Mouse (Mus musculus) liver, embryonic 12.5 days (tissue): ENCODE results near the gene Mars. TPM values are rescaled to one million over a fixed set of nuclear protein-coding genes. Genes with fewer than 3 reads are reported as not detected.

Source experiments
- ATAC-seq: fragments of 200-750 bp; cut with Nextera tagmentation; 2 replicates; pipeline ENCODE4 v1.8.0; 2017; ENCODE audit warnings: moderate number of reproducible peaks, mild to moderate bottlenecking, moderate library complexity
- H3K27ac ChIP-seq: fragments of 300-500 bp; sonication (generic); 2 replicates; pipeline ENCODE4 v1.5.1; 2016; ENCODE audit warnings: mild to moderate bottlenecking
- H3K27me3 ChIP-seq: fragments of 300-500 bp; sonication (generic); replicated peaks from 2 replicates; pipeline ENCODE4 v1.6.1; 2016; ENCODE audit warnings: mild to moderate bottlenecking, moderate library complexity
- H3K36me3 ChIP-seq: fragments of 300-500 bp; sonication (generic); 2 replicates; pipeline ENCODE4 v1.6.1; 2016; ENCODE audit warnings: mild to moderate bottlenecking, moderate library complexity
- H3K4me1 ChIP-seq: fragments of 300-500 bp; sonication (generic); 2 replicates; pipeline ENCODE4 v1.6.1; 2016
- H3K4me2 ChIP-seq: fragments of 300-500 bp; sonication (generic); 2 replicates; pipeline ENCODE4 v1.6.1; 2016; ENCODE audit warnings: mild to moderate bottlenecking, moderate library complexity
- H3K4me3 ChIP-seq: fragments of 300-500 bp; sonication (generic); 2 replicates; pipeline ENCODE4 v1.5.1; 2016; ENCODE audit warnings: mild to moderate bottlenecking, moderate library complexity
- H3K9ac ChIP-seq: fragments of 300-500 bp; sonication (generic); 2 replicates; pipeline ENCODE4 v1.6.1; 2016; ENCODE audit warnings: mild to moderate bottlenecking, moderate library complexity
- H3K9me3 ChIP-seq: fragments of 300-500 bp; sonication (generic); replicated peaks from 2 replicates; pipeline ENCODE4 v1.6.1; 2016; ENCODE audit warnings: mild to moderate bottlenecking, moderate library complexity
- WGBS: fragments of 180-500 bp; shearing (Covaris S2); methylation state at CpG from one replicate; pipeline ENCODE4 v1.1.7; 2016; ENCODE audit not compliant: insufficient replicate concordance; 5-methylcytosine and 5-hydroxymethylcytosine counted together
- polyA plus RNA-seq: library from polyadenylated mRNA; unstranded; fragments of >200 nt; fragmentation: Nextera tagmentation; extraction: Ambion mirVana; gene quantifications from 2 replicates; pipeline ENCODE4 v1.2.1, GENCODE M21; 2016

The Mars gene
- polyA plus RNA-seq, 1 experiment from 2014 or later = 193 TPM

- no peaks in the 10 kb centered on the region for H3K27me3 ChIP-seq
- WGBS = 92% methylated on average over 2 of the region's 2 CpGs
Observed at GRCm38 (mm10) chr10:127279730-127280129, 31.9 kb downstream of the Mars start.

GRCm38 (mm10) chr10:127274261-127275022 lies 37.1 kb downstream of the Mars start:
- Histone ChIP-seq H3K4me2 (no peak overlapping the region), H3K36me3 (peaks cover 97% of the 10 kb centered on the region), H3K27ac (no peak overlapping the region), H3K27me3 (no peaks in the 10 kb centered on the region), H3K9me3 (no peaks in the 10 kb centered on the region), H3K4me3 (no peak overlapping the region), H3K9ac (peak overlapping the region; percentile 17; the same call in 1 of the 2 replicates), H3K4me1 (peaks cover 27% of the 10 kb centered on the region)
- 82% methylated on average over 11 of the region's 11 CpGs for WGBS
- ATAC-seq = no peak; the same call in 1 of the 2 replicates

More at GRCm38 (mm10) chr10:127279730-127280129, 31.9 kb downstream of the Mars start:
- no peak overlapping the region for H3K27ac ChIP-seq
- no peak overlapping the region for H3K4me3 ChIP-seq
- no peaks in the 10 kb centered on the region for H3K9me3 ChIP-seq
- no peak for ATAC-seq
- H3K36me3 ChIP-seq = peaks cover 100% of the 10 kb centered on the region
- peaks cover 1% of the 10 kb centered on the region; the same call in 1 of the 2 replicates for H3K4me1 ChIP-seq
- H3K4me2 ChIP-seq = no peak overlapping the region
- no peak overlapping the region for H3K9ac ChIP-seq

- WGBS = 83% methylated on average over 5 of the region's 5 CpGs
Observed at GRCm38 (mm10) chr10:127272371-127272770, 39.2 kb downstream of the Mars start.

GRCm38 (mm10) chr10:127269884-127270283 lies 41.7 kb downstream of the Mars start:
- no peak overlapping the region for H3K9ac ChIP-seq
- H3K4me1 ChIP-seq = peaks cover 60% of the 10 kb centered on the region
- no peak overlapping the region for H3K4me3 ChIP-seq
- H3K27ac ChIP-seq = peak overlapping the region; percentile 32; the same call in 1 of the 2 replicates
- ATAC-seq = no peak
- 58% methylated on average over 4 of the region's 4 CpGs for WGBS
- H3K36me3 ChIP-seq = peaks cover 68% of the 10 kb centered on the region
- H3K27me3 ChIP-seq = no peaks in the 10 kb centered on the region
- H3K4me2 ChIP-seq = 0 out of 2 replicates have a peak overlapping the region, but pooled peaks have one; percentile 3
- H3K9me3 ChIP-seq = no peaks in the 10 kb centered on the region

More at GRCm38 (mm10) chr10:127272371-127272770, 39.2 kb downstream of the Mars start:
- H3K9me3 ChIP-seq = no peaks in the 10 kb centered on the region
- no peak overlapping the region for H3K4me2 ChIP-seq
- H3K4me3 ChIP-seq = no peak overlapping the region
- H3K36me3 ChIP-seq = peaks cover 93% of the 10 kb centered on the region
- H3K27me3 ChIP-seq = no peaks in the 10 kb centered on the region
- ATAC-seq = no peak
- H3K27ac ChIP-seq = no peak overlapping the region
- H3K4me1 ChIP-seq = peaks cover 48% of the 10 kb centered on the region
- 0 out of 2 replicates have a peak overlapping the region, but pooled peaks have one; percentile 22 for H3K9ac ChIP-seq

- H3K9ac ChIP-seq = no peak overlapping the region
- H3K27ac ChIP-seq = peak overlapping the region; percentile 57; the same call in 1 of the 2 replicates
- ATAC-seq = no peak
- no peak overlapping the region for H3K4me2 ChIP-seq
- H3K4me1 ChIP-seq = peaks cover 52% of the 10 kb centered on the region
- 80% methylated on average over 12 of the region's 12 CpGs for WGBS
- no peaks in the 10 kb centered on the region for H3K9me3 ChIP-seq
- H3K27me3 ChIP-seq = peaks cover 6% of the 10 kb centered on the region
- no peak overlapping the region for H3K4me3 ChIP-seq
- H3K36me3 ChIP-seq = peaks cover 59% of the 10 kb centered on the region
Observed at GRCm38 (mm10) chr10:127269036-127269435, 42.5 kb downstream of the Mars start.

- H3K4me3 ChIP-seq = no peak overlapping the region
- H3K9ac ChIP-seq = peak overlapping the region; percentile 32; the same call in 1 of the 2 replicates
- H3K27ac ChIP-seq = peak overlapping the region; percentile 57
- H3K27me3 ChIP-seq = peaks cover 13% of the 10 kb centered on the region
- no peaks in the 10 kb centered on the region for H3K9me3 ChIP-seq
- peaks cover 55% of the 10 kb centered on the region for H3K36me3 ChIP-seq
- WGBS = 68% methylated on average over 5 of the region's 5 CpGs
- H3K4me1 ChIP-seq = peaks cover 47% of the 10 kb centered on the region
- H3K4me2 ChIP-seq = peak overlapping the region; percentile 12; the same call in 1 of the 2 replicates
- ATAC-seq = no peak
Observed at GRCm38 (mm10) chr10:127268401-127268800, 43.2 kb downstream of the Mars start.

GRCm38 (mm10) chr10:127267318-127267717 lies 44.3 kb downstream of the Mars start:
- H3K27ac ChIP-seq = peak overlapping the region; percentile 94
- H3K27me3 ChIP-seq = peaks cover 24% of the 10 kb centered on the region
- peak overlapping the region; percentile 96 for H3K4me2 ChIP-seq
- H3K4me1 ChIP-seq = peaks cover 54% of the 10 kb centered on the region
- no peak for ATAC-seq
- peak overlapping the region; percentile 97 for H3K4me3 ChIP-seq
- no peaks in the 10 kb centered on the region for H3K9me3 ChIP-seq
- WGBS = 70% methylated on average over 5 of the region's 5 CpGs
- peaks cover 44% of the 10 kb centered on the region for H3K36me3 ChIP-seq
- peak overlapping the region; percentile 100 for H3K9ac ChIP-seq

GRCm38 (mm10) chr10:127266112-127267091 lies 45.2 kb downstream of the Mars start, which contains the start of gene Dctn2:
Dctn2 (plus strand) TSS chr10:127266368.
- WGBS = under 1% methylated on average over 70 of the region's 70 CpGs
- no peaks in the 10 kb centered on the region for H3K9me3 ChIP-seq
- peak within 1 kb of the TSS; percentile 100 for H3K9ac ChIP-seq
- peaks cover 33% of the 10 kb centered on the region for H3K27me3 ChIP-seq
- H3K4me3 ChIP-seq = peak within 1 kb of the TSS; percentile 97
- H3K36me3 ChIP-seq = peaks cover 35% of the 10 kb centered on the region
- H3K27ac ChIP-seq = peak within 1 kb of the TSS; percentile 94
- H3K4me2 ChIP-seq = peak within 1 kb of the TSS; percentile 96
- H3K4me1 ChIP-seq = peaks cover 55% of the 10 kb centered on the region
- peak; percentile 98 for ATAC-seq

- H3K9me3 ChIP-seq = no peaks in the 10 kb centered on the region
- WGBS = 27% methylated on average over 4 of the region's 4 CpGs
- ATAC-seq = peak; percentile 56
- H3K9ac ChIP-seq = no peak overlapping the region
- peaks cover 55% of the 10 kb centered on the region for H3K4me1 ChIP-seq
- peak overlapping the region; percentile 97 for H3K4me3 ChIP-seq
- H3K36me3 ChIP-seq = peaks cover 28% of the 10 kb centered on the region
- peak overlapping the region; percentile 96 for H3K4me2 ChIP-seq
- H3K27ac ChIP-seq = no peak overlapping the region; the same call in 1 of the 2 replicates
- H3K27me3 ChIP-seq = peaks cover 40% of the 10 kb centered on the region
Observed at GRCm38 (mm10) chr10:127265727-127266111, 45.9 kb downstream of the Mars start.

- ATAC-seq = no peak
- H3K9ac ChIP-seq = no peak overlapping the region
- H3K4me2 ChIP-seq = no peak overlapping the region
- no peak overlapping the region for H3K4me3 ChIP-seq
- WGBS = 70% methylated on average over 4 of the region's 4 CpGs
- no peaks in the 10 kb centered on the region for H3K9me3 ChIP-seq
- H3K4me1 ChIP-seq = peaks cover 49% of the 10 kb centered on the region
- H3K27me3 ChIP-seq = peaks cover 43% of the 10 kb centered on the region
- H3K27ac ChIP-seq = no peak overlapping the region
- H3K36me3 ChIP-seq = peaks cover 20% of the 10 kb centered on the region
Observed at GRCm38 (mm10) chr10:127264971-127265370, 46.6 kb downstream of the Mars start.

- peaks cover 15% of the 10 kb centered on the region for H3K36me3 ChIP-seq
- H3K4me1 ChIP-seq = peaks cover 43% of the 10 kb centered on the region
- whole genome bisulfite sequencing = 70% methylated on average over 8 of the region's 8 CpGs
- H3K9me3 ChIP-seq = no peaks in the 10 kb centered on the region
- no peak for ATAC-seq
- H3K27ac ChIP-seq = no peak overlapping the region
- H3K27me3 ChIP-seq = peaks cover 46% of the 10 kb centered on the region
- no peak overlapping the region for H3K4me3 ChIP-seq
- H3K9ac ChIP-seq = no peak overlapping the region
- H3K4me2 ChIP-seq = no peak overlapping the region
Observed at GRCm38 (mm10) chr10:127264336-127264735, 47.2 kb downstream of the Mars start.
